Mouse (Mus musculus) bone marrow macrophage, adult 2 months (primary cell): ENCODE results near the gene Amotl2. TPM values are rescaled to one million over a fixed set of nuclear protein-coding genes. Genes with fewer than 3 reads are reported as not detected.

ENCODE experiments used
- H3K27ac ChIP-seq: 2 replicates; pipeline ENCODE4 v1.5.1; 2012; ENCODE audit warnings: low read depth, low read length; ENCODE audit not compliant: insufficient read depth
- H3K4me1 ChIP-seq: 2 replicates; pipeline ENCODE4 v1.6.1; 2012; ENCODE audit warnings: low read length; ENCODE audit not compliant: control insufficient read depth, insufficient read depth
- H3K4me3 ChIP-seq: 2 replicates; pipeline ENCODE4 v1.5.1; 2012; ENCODE audit warnings: mild to moderate bottlenecking, low read length, moderate library complexity; ENCODE audit not compliant: insufficient read depth
- CTCF ChIP-seq: IDR thresholded peaks from 2 replicates; pipeline ENCODE4 v1.5.1; 2012; ENCODE audit warnings: low read depth, mild to moderate bottlenecking, low read length, moderate library complexity
- POLR2A ChIP-seq: IDR thresholded peaks from 2 replicates; pipeline ENCODE4 v1.6.1; 2012; ENCODE audit warnings: mild to moderate bottlenecking, low read depth, low read length, borderline replicate concordance
- polyA plus RNA-seq: library from polyadenylated mRNA; stranded (reverse); fragments of >200 nt; gene quantifications from 2 replicates; pipeline ENCODE4 v1.2.4, GENCODE M21; 2012; ENCODE audit not compliant: missing spikeins, insufficient read depth, insufficient read length

Gene Amotl2
- polyA plus RNA-seq, 1 experiment, result 1.2 TPM

DNA sequence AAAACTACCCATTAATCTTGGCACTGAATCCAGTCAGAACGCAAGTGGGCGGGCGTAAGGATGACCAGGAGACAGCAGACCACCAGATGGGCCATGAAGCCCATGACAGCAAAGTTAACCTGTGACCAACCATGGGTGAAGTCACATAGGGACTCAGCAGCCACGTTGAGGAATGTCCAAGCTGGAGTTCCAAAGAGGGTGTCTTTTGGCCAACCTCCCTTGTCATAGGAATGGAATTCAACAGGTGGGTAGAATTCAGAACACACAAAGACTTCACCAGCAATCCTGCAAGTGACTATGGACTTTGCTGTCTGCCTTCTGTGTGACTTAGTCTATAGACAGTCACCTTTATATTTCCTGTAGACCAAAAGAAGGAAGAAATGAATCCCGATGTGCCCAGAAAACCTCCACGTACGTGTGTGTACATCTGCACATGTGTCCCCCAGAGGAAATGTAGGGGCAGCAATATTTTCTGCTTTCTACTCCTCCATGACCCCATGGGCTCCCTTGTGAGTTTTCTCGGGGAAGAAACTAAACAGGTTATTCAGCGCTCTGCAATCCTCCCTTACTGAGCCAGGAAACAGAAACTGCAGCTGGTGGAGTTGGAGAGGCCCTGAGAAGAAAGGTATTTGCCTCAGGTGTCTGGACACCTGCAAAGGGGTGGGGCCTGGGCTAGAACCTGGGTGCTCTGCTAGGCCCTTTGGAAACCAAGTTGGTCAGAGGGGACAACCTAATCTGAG lies 17.7 kb downstream of the Amotl2 start:
- Histone ChIP-seq H3K4me1 (peaks cover 9% of the 10 kb centered on the region), H3K4me3 (no peak overlapping the region), H3K27ac (no peak overlapping the region)
- TF ChIP-seq CTCF (no peak), POLR2A (no peak)

DNA sequence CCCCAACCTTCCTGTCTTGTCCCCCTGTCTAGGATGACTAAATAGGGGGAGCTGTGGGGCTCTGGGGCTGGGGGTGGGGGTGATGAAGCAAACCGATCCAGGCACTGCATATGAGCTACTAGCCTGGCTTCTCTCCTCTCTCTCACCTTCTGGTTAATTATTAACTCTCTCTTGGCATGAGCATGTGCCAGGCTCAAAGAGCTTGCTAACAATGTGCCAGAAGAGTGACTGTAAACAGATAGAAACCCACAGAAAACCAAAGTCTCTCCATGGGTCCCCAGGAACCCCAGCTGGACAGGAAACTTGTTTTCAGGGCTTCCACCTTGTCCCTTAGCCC lies 18.2 kb downstream of the Amotl2 start:
- no peak overlapping the region for H3K4me3 ChIP-seq
- H3K27ac ChIP-seq, result no peak overlapping the region
- TF ChIP-seq POLR2A, result no peak
- H3K4me1 ChIP-seq, result peaks cover 9% of the 10 kb centered on the region

GRCm38 (mm10) chr9:102735231-102735630 lies 18.8 kb downstream of the Amotl2 start:
- Histone ChIP-seq H3K27ac (no peak overlapping the region), H3K4me3 (no peak overlapping the region), H3K4me1 (peaks cover 9% of the 10 kb centered on the region)
- TF ChIP-seq CTCF (no peak), POLR2A (no peak)

- Histone ChIP-seq H3K27ac (no peak overlapping the region), H3K4me1 (peaks cover 6% of the 10 kb centered on the region), H3K4me3 (no peak overlapping the region)
- TF ChIP-seq CTCF (no peak), POLR2A (no peak)
Measured at GRCm38 (mm10) chr9:102735996-102736395, 19.5 kb downstream of the Amotl2 start.

GRCm38 (mm10) chr9:102737405-102737804 lies 20.9 kb downstream of the Amotl2 start:
- no peaks in the 10 kb centered on the region for H3K4me1 ChIP-seq
- H3K4me3 ChIP-seq, result no peak overlapping the region
- no peak overlapping the region for H3K27ac ChIP-seq
- no peak for TF ChIP-seq POLR2A
- no peak for TF ChIP-seq CTCF

DNA sequence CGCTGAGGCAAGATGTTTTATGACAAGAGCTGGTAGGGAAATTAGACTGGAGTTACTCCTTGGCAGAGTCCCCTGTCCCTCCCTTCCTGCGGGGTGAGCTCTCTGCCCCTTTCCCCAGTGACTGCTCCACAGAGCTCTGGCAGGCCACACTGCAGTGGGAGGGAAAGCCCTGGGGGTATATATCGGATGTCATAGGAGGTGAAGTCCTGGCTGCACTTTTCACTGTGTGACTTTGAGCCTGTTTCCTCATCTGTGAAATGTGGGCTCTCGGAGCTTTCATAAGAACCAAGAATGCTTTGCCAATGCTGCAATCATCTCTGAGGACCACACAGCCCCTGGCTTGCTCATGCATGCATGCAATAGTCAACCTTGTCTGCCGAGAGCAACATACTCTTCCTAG lies 30.3 kb downstream of the Amotl2 start:
- TF ChIP-seq POLR2A (no peak), CTCF (no peak)
- H3K4me1 ChIP-seq, result no peaks in the 10 kb centered on the region
- H3K27ac ChIP-seq, result no peak overlapping the region
- no peak overlapping the region for H3K4me3 ChIP-seq

DNA sequence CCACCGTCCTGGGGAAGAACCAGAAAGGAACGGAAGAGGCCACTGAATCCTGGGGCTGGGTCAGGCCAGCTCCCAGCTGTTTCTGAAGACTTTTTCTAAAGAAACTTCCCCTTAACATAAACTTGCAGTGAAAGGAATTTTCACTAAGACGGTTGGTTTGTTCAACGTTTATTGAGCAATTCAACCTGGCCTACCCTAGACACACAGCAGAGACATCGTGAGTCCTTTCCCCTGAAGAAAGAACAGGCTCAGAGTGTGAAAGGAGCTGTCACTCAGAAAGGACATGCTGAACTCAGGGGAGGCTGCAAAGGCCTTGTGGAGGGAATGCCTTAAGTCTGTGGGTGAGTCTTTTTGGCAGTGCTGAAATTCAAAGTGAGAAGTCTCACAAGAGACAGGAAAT lies 31.4 kb downstream of the Amotl2 start:
- H3K4me1 ChIP-seq, result no peaks in the 10 kb centered on the region
- TF ChIP-seq POLR2A, result no peak
- TF ChIP-seq CTCF, result no peak
- H3K4me3 ChIP-seq, result no peak overlapping the region
- no peak overlapping the region for H3K27ac ChIP-seq

GRCm38 (mm10) chr9:102749216-102749615 lies 32.7 kb downstream of the Amotl2 start:
- H3K27ac ChIP-seq, result no peak overlapping the region
- no peaks in the 10 kb centered on the region for H3K4me1 ChIP-seq
- no peak overlapping the region for H3K4me3 ChIP-seq
- TF ChIP-seq POLR2A (no peak), CTCF (no peak)

DNA sequence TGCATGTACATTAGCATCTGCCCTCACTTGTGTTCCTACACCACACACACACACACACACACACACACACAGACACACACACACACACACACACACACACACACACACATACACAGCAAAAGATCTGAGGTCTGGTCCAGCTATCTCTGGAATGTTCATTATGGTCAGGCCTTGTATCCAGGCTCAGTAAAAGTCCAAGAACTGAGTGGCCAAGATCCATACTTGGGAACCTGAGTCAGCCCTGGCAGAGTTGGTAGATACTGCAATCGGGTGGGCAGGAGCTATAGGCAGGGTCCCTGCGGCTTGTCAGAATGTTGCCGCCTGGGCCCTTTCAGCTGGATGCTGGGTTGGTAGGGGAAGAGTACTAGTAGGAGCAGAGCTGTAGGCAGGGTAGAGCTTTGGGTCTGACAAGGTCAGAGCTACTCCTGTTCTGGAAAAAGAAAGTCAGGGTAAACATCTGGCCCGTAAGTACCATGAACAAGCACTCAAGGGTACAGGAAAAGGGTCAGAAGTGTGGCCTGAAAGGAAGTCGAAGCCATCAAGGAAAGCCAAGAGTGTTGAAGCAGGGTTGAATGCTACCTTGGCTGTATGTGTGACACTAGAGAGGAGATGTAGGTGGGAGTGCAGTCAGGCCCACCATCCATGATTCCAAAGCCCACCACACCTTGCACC lies 35.3 kb downstream of the Amotl2 start:
- Histone ChIP-seq H3K4me1 (no peaks in the 10 kb centered on the region), H3K27ac (no peak overlapping the region), H3K4me3 (no peak overlapping the region)
- TF ChIP-seq POLR2A (no peak), CTCF (no peak)

GRCm38 (mm10) chr9:102753299-102753698 lies 36.8 kb downstream of the Amotl2 start:
- H3K27ac ChIP-seq, result no peak overlapping the region
- TF ChIP-seq POLR2A, result no peak
- no peak for TF ChIP-seq CTCF
- H3K4me3 ChIP-seq, result no peak overlapping the region
- H3K4me1 ChIP-seq, result no peaks in the 10 kb centered on the region
